Mouse (Mus musculus) stomach, embryonic 16.5 days (tissue): ENCODE data around the gene Bpifa1. TPM values are rescaled to one million over a fixed set of nuclear protein-coding genes. Genes with fewer than 3 reads are reported as not detected.
A peak's percentile ranks its signal among the peaks of the same experiment; 100 is the strongest.
"Not testable (repeated sequence)": the region's sequence is repeated elsewhere in the genome, so short reads cannot be mapped to it uniquely, and the experiment has no call there.

Experiments
- ATAC-seq: fragments of 200-750 bp; cut with Nextera tagmentation; 2 replicates; pipeline ENCODE4 v1.8.0; 2017; ENCODE audit warnings: moderate number of reproducible peaks, moderate TSS enrichment; ENCODE audit not compliant: insufficient read depth, low FRiP score
- H3K27ac ChIP-seq: fragments of 300-500 bp; sonication (generic); 2 replicates; pipeline ENCODE4 v1.5.1; 2014; ENCODE audit warnings: low read length
- H3K27me3 ChIP-seq: fragments of 300-500 bp; sonication (generic); 2 replicates; pipeline ENCODE4 v1.6.1; 2014; ENCODE audit warnings: low read length, control low read depth, mixed read lengths; ENCODE audit not compliant: control insufficient read depth, insufficient read depth
- H3K36me3 ChIP-seq: fragments of 300-500 bp; sonication (generic); 2 replicates; pipeline ENCODE4 v1.6.1; 2014; ENCODE audit warnings: low read length; ENCODE audit not compliant: control insufficient read depth, insufficient read depth
- H3K4me1 ChIP-seq: fragments of 300-500 bp; sonication (generic); 2 replicates; pipeline ENCODE4 v1.6.1; 2014; ENCODE audit warnings: low read length, control low read depth, mixed read lengths; ENCODE audit not compliant: control insufficient read depth, insufficient read depth
- H3K4me2 ChIP-seq: fragments of 300-500 bp; sonication (generic); 2 replicates; pipeline ENCODE4 v1.6.1; 2014; ENCODE audit warnings: low read depth, low read length, mixed read lengths
- H3K4me3 ChIP-seq: fragments of 300-500 bp; sonication (generic); replicated peaks from 2 replicates; pipeline ENCODE4 v1.5.1; 2014; ENCODE audit warnings: mild to moderate bottlenecking, low read length
- H3K9ac ChIP-seq: fragments of 300-500 bp; sonication (generic); 2 replicates; pipeline ENCODE4 v1.6.1; 2014; ENCODE audit warnings: low read length
- H3K9me3 ChIP-seq: fragments of 300-500 bp; sonication (generic); replicated peaks from 2 replicates; pipeline ENCODE4 v1.6.1; 2016; ENCODE audit warnings: low read length, control low read depth; ENCODE audit not compliant: control insufficient read depth
- WGBS: fragments of 180-500 bp; shearing (Covaris S2); extraction: QIAGEN DNeasy Blood & Tissue Kit; methylation state at CpG from one replicate; pipeline ENCODE4 v1.1.7; 2014; 5-methylcytosine and 5-hydroxymethylcytosine counted together
- polyA plus RNA-seq: library from polyadenylated mRNA; unstranded; fragments of >200 nt; fragmentation: Nextera tagmentation; extraction: Ambion mirVana; gene quantifications from 2 replicates; pipeline ENCODE4 v1.2.1, GENCODE M21; 2015

Gene Bpifa1
- polyA plus RNA-seq, 1 experiment from 2014 or later = not detected

GRCm38 (mm10) chr2:154169172-154169571 lies 26.5 kb downstream of the Bpifa1 start:
- H3K4me2 ChIP-seq = no peak overlapping the region
- H3K4me3 ChIP-seq = no peak overlapping the region
- no peaks in the 10 kb centered on the region for H3K27me3 ChIP-seq
- H3K9me3 ChIP-seq = no peaks in the 10 kb centered on the region
- H3K4me1 ChIP-seq = no peaks in the 10 kb centered on the region
- 53% methylated on average over 3 of the region's 3 CpGs for WGBS
- H3K27ac ChIP-seq = no peak overlapping the region
- no peak for ATAC-seq
- no peak overlapping the region for H3K9ac ChIP-seq
- no peaks in the 10 kb centered on the region for H3K36me3 ChIP-seq

- no peak overlapping the region for H3K4me2 ChIP-seq
- no peaks in the 10 kb centered on the region for H3K36me3 ChIP-seq
- no peak overlapping the region for H3K4me3 ChIP-seq
- no peaks in the 10 kb centered on the region for H3K27me3 ChIP-seq
- ATAC-seq = no peak
- H3K27ac ChIP-seq = no peak overlapping the region
- H3K9me3 ChIP-seq = no peaks in the 10 kb centered on the region
- 60% methylated on average over 6 of the region's 6 CpGs for WGBS
- no peak overlapping the region for H3K9ac ChIP-seq
- H3K4me1 ChIP-seq = no peaks in the 10 kb centered on the region
Measured at GRCm38 (mm10) chr2:154171621-154172020, 28.9 kb downstream of the Bpifa1 start.

GRCm38 (mm10) chr2:154173313-154173712 lies 30.6 kb downstream of the Bpifa1 start:
- no peaks in the 10 kb centered on the region for H3K4me1 ChIP-seq
- H3K4me3 ChIP-seq = no peak overlapping the region
- no peak overlapping the region for H3K4me2 ChIP-seq
- H3K36me3 ChIP-seq = no peaks in the 10 kb centered on the region
- no peaks in the 10 kb centered on the region for H3K9me3 ChIP-seq
- 38% methylated on average over 1 of the region's 1 CpGs for WGBS
- H3K27me3 ChIP-seq = no peaks in the 10 kb centered on the region
- H3K27ac ChIP-seq = no peak overlapping the region
- no peak overlapping the region for H3K9ac ChIP-seq
- ATAC-seq = no peak; the same call in 1 of the 2 replicates

GRCm38 (mm10) chr2:154181900-154182299 lies 39.2 kb downstream of the Bpifa1 start:
- H3K4me1 ChIP-seq, H3K27me3 ChIP-seq, H3K27ac ChIP-seq, ATAC-seq, H3K4me3 ChIP-seq, H3K4me2 ChIP-seq, H3K36me3 ChIP-seq, H3K9me3 ChIP-seq, H3K9ac ChIP-seq: not testable (repeated sequence)
- WGBS = 77% methylated on average over 7 of the region's 7 CpGs

GRCm38 (mm10) chr2:154183061-154183460 lies 40.4 kb downstream of the Bpifa1 start:
- 53% methylated on average over 4 of the region's 4 CpGs for WGBS
- not testable (repeated sequence) for H3K27ac ChIP-seq, ATAC-seq, H3K9ac ChIP-seq, H3K4me3 ChIP-seq, H3K4me2 ChIP-seq, H3K9me3 ChIP-seq, H3K36me3 ChIP-seq, H3K4me1 ChIP-seq, H3K27me3 ChIP-seq

- no peak for ATAC-seq
- Histone ChIP-seq H3K9me3 (no peaks in the 10 kb centered on the region), H3K27me3 (no peaks in the 10 kb centered on the region)
Measured at GRCm38 (mm10) chr2:154185319-154185718, 42.6 kb downstream of the Bpifa1 start.

GRCm38 (mm10) chr2:154185748-154186147 lies 43.1 kb downstream of the Bpifa1 start:
- no peak overlapping the region for H3K9ac ChIP-seq
- no peaks in the 10 kb centered on the region for H3K4me1 ChIP-seq
- no peaks in the 10 kb centered on the region for H3K36me3 ChIP-seq
- 69% methylated on average over 3 of the region's 3 CpGs for WGBS
- H3K27me3 ChIP-seq = no peaks in the 10 kb centered on the region
- no peak overlapping the region for H3K27ac ChIP-seq
- no peak overlapping the region for H3K4me3 ChIP-seq
- no peak overlapping the region for H3K4me2 ChIP-seq
- ATAC-seq = no peak
- H3K9me3 ChIP-seq = no peaks in the 10 kb centered on the region

More at GRCm38 (mm10) chr2:154185319-154185718, 42.6 kb downstream of the Bpifa1 start:
- no peak overlapping the region for H3K4me3 ChIP-seq
- H3K27ac ChIP-seq = no peak overlapping the region
- 87% methylated on average over 6 of the region's 6 CpGs for WGBS
- no peaks in the 10 kb centered on the region for H3K36me3 ChIP-seq
- no peak overlapping the region for H3K9ac ChIP-seq
- no peaks in the 10 kb centered on the region for H3K4me1 ChIP-seq
- H3K4me2 ChIP-seq = no peak overlapping the region

- Histone ChIP-seq H3K9ac (no peak overlapping the region), H3K4me3 (no peak overlapping the region), H3K4me2 (no peak overlapping the region), H3K36me3 (no peaks in the 10 kb centered on the region), H3K27ac (no peak overlapping the region), H3K9me3 (no peaks in the 10 kb centered on the region), H3K27me3 (no peaks in the 10 kb centered on the region), H3K4me1 (no peaks in the 10 kb centered on the region)
- WGBS = 39% methylated on average over 5 of the region's 5 CpGs
- no peak for ATAC-seq
Measured at GRCm38 (mm10) chr2:154187468-154187867, 44.8 kb downstream of the Bpifa1 start.

- Histone ChIP-seq H3K36me3 (no peaks in the 10 kb centered on the region), H3K27me3 (no peaks in the 10 kb centered on the region), H3K4me3 (no peak overlapping the region), H3K27ac (peak overlapping the region; percentile 74), H3K9me3 (no peaks in the 10 kb centered on the region), H3K4me1 (no peaks in the 10 kb centered on the region), H3K4me2 (no peak overlapping the region), H3K9ac (no peak overlapping the region)
- peak; percentile 67; the same call in 1 of the 2 replicates for ATAC-seq
- WGBS = 53% methylated on average over 7 of the region's 7 CpGs
Measured at GRCm38 (mm10) chr2:154189877-154190434, 47.3 kb downstream of the Bpifa1 start.
